Mouse (Mus musculus) brain, embryonic 14.5 days (tissue): ENCODE data around the gene Zkscan5.
"Not testable (repeated sequence)": the region's sequence is repeated elsewhere in the genome, so short reads cannot be mapped to it uniquely, and the experiment has no call there.

ENCODE experiments used
- CTCF ChIP-seq: fragments of 200-500 bp; IDR thresholded peaks from 2 replicates; pipeline ENCODE4 v1.5.1; 2012; ENCODE audit warnings: inconsistent platforms, mild to moderate bottlenecking, moderate library complexity, borderline replicate concordance; ENCODE audit not compliant: insufficient read depth, insufficient read length; ENCODE audit errors: extremely low read depth
- POLR2A ChIP-seq: fragments of 200-500 bp; IDR thresholded peaks from 2 replicates; pipeline ENCODE4 v1.6.1; 2012; ENCODE audit warnings: mild to moderate bottlenecking, inconsistent platforms, borderline replicate concordance; ENCODE audit not compliant: poor library complexity, insufficient read depth, insufficient read length, severe bottlenecking; ENCODE audit errors: extremely low read depth

DNA sequence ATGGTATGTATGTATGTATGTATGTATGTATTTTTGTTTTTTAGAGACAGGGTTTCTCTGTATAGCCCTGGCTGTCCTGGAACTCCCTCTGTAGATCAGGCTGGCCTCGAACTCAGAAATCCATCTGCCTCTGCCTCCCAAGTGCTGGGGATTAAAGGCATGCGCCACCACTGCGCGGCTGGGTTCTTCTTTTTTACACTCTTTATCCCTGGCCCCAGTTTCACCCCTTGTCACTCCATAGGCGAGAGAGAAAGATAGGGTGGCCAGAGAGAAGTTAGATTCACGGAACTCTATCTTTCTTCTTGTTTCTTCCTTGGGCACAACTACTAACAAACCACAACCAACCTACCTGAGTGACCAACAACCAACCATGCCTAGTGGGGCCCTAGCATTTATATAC, 24.9 kb downstream of the Zkscan5 start:
- not testable (repeated sequence) for TF ChIP-seq POLR2A, CTCF
